Mouse (Mus musculus) megakaryocyte, embryonic 14.5 days (primary cell): Measurements from ENCODE around the gene Dennd1a.

Source experiments
- FLI1 ChIP-seq: IDR thresholded peaks from 2 replicates; pipeline ENCODE4 v1.6.1; 2012; ENCODE audit warnings: low read length, inconsistent platforms, mixed read lengths
- GATA1 ChIP-seq: IDR thresholded peaks from 3 replicates; pipeline ENCODE4 v1.6.1; 2012; ENCODE audit warnings: mixed read lengths, low read length, inconsistent platforms, borderline replicate concordance

DNA sequence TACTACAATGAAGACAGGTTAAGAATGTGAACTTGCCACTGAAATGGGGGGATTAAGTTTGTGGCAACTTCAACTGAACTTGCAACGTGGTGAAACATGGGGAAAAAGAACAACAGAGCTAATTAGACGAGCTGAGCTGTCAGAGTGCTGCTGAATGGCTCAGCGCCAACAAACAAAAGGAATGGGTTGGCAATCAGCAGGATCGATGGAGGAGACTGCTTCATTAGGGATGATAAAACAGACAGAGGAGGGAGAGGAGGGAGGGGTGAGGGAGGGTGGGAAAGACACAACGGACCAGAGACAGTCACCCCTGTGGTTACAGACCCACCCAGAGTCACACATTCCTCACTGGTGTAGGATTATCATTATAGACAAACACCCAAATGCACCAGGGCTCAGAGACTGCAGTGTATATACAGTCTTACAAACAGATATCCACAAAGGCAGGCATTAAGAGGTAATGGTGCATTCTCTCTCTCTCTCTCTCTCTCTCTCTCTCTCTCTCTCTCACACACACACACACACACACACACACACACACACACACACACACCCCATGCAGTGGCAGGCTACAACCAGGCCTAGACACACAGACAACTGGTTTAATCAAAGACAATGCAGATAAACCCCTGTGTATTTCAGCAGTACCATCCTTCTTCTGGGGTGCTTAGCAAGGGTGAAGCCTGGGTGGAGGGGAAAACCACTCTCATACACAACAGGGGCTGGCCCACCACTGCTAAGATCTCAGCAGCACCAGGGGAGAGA lies 468.2 kb downstream of the Dennd1a start:
- no peak for TF ChIP-seq FLI1
- TF ChIP-seq GATA1 = no peak
